Mouse (Mus musculus) gastrocnemius, postnatal 14 days (tissue): ENCODE measurements around the gene Igf2r. TPM values are rescaled to one million over a fixed set of nuclear protein-coding genes. Genes with fewer than 3 reads are reported as not detected.

Experiments used
- DNase-seq: peaks from one replicate; pipeline ENCODE4 v3.0.0; 2021; ENCODE audit warnings: mixed read lengths
- intact Hi-C: fragments of 180-260 bp; cut with DNase I; formaldehyde crosslinking; loops from one replicate; pipeline ENCODE4 v1.15.1; 2025; ENCODE audit warnings: low total_unique reads
- total RNA-seq, 2 experiments: library from RNA; stranded (reverse); gene quantifications; 2 replicates each; pipeline ENCODE4 v1.2.3; 2021

Igf2r gene
- total RNA-seq, 2 experiments from 2014 or later: 64.3 to 72.6 TPM

- peak; percentile 61 for DNase-seq
- intact Hi-C loops: no loop called here
Observed at GRCm38 (mm10) chr17:12724767-12725744, 44.4 kb downstream of the Igf2r start.

- peak; percentile 41 for DNase-seq
- intact Hi-C loops: no loop called here
Observed at GRCm38 (mm10) chr17:12723986-12724766, 45.3 kb downstream of the Igf2r start.

GRCm38 (mm10) chr17:12722622-12723021, 46.8 kb downstream of the Igf2r start:
- DNase-seq: peak; percentile 70
- intact Hi-C loops: no loop called here

DNA sequence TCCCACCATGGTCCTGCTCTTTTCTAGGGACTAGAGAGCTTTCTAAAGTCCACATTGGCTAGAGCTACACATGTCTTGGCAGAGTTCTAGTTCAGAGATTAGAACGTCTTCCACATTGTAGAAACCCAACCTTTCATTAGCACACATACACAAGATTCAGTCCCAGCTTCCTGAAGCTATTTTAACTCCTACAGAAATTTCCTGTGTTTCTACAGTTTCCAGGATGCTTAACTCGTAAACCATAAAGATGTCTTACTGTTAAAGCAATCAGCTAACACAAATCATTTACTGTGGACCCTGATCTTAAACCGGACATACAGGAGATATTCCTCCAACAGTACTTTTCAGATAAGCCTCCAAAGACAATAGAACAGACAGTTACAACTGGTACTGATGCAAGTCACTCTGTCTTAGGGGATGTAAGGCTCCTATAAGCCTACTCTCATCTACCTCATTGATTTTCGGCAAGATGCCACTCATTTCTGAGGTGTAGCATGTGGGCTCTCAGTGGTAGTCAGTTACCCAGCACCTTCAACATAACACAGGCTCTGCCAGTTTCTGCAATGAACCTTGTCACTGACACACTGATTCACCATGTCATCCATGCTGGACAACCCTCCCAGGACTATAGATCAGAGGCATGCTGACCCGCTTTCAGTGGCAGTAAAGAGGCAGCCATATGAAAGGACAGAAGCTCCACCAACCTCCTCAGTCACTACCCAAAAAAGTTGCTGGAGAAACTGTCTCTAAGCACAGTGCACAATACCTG, 48.2 kb downstream of the Igf2r start:
- no peak for DNase-seq
- intact Hi-C loops: no loop called here

GRCm38 (mm10) chr17:12718251-12718650, 51.2 kb downstream of the Igf2r start:
- intact Hi-C loops: no loop called here
- no peak for DNase-seq

DNA sequence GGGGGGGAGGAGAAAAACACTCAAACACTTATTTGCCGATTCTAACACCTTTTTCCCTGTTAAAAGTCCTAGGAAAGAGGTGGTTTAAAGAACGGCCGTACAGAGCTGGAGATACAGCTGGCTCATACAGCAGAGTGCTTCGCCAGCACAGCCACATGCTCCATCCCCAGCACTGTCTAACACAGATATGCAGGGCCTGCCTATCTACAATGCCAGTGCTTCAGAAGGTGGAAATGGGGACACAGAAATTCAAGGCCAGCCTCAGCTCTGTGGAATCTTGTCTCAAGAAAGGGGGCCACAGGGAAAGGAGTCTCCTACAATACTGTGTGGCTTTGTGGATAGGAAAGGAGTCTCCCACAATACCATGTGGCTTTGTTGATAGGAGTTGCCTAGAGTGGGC, 52.0 kb downstream of the Igf2r start:
- DNase-seq: no peak
- intact Hi-C loops: no loop called here

DNA sequence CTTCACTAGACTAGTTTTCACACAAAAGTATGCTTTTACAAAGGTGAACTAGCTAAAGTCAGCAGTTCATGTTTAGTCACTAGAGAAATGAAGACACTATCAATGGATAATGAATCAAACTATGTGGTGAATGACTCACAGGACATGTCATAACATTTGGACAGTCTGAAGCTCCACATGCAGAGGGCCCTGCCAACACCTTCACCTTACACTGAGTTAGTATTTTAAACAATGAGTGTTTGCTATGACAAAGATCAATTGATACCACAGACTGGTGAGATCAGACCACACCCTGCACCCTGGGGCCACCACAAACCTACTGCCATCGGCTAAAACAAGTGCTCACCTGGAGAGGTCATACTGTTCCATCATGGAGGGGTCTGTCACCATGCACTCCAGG, 54.4 kb downstream of the Igf2r start:
- intact Hi-C loops: no loop called here
- no peak for DNase-seq

- intact Hi-C loops: no loop called here
- no peak for DNase-seq
Observed at GRCm38 (mm10) chr17:12714080-12714561, 55.3 kb downstream of the Igf2r start.

- DNase-seq: no peak
- intact Hi-C loops: no loop called here
Observed at GRCm38 (mm10) chr17:12712993-12713392, 56.5 kb downstream of the Igf2r start.

GRCm38 (mm10) chr17:12712191-12712590, 57.3 kb downstream of the Igf2r start:
- DNase-seq: no peak
- intact Hi-C loops: no loop called here

DNA sequence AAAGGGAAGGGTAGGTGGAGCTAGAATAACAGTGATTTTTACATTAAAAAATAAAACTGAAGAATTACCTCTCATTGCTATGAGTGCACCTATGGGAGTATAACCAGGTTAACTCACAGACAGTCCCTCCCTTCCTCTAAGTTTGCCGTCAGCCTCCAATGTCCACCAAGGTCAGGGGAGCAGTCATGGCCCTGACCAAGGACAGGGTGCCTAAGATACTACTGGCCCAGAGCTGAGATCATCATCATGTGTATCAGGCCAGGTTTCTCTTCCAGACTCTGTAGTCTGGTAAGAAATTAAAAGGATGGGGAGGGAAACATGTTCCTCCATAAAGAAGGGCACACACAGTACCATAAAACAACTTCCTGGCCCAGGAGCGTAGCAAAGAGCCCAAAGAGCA, 58.5 kb downstream of the Igf2r start:
- intact Hi-C loops: no loop called here
- no peak for DNase-seq

GRCm38 (mm10) chr17:12710050-12710780, 59.2 kb downstream of the Igf2r start:
- intact Hi-C loops: no loop called here
- DNase-seq: no peak

- no peak for DNase-seq
- intact Hi-C loops: loop anchor here (5.0 kb wide), 1 partner anchor 104 kb away; no protein-coding TSS in a partner anchor
Observed at GRCm38 (mm10) chr17:12708398-12708797, 61.1 kb downstream of the Igf2r start.

DNA sequence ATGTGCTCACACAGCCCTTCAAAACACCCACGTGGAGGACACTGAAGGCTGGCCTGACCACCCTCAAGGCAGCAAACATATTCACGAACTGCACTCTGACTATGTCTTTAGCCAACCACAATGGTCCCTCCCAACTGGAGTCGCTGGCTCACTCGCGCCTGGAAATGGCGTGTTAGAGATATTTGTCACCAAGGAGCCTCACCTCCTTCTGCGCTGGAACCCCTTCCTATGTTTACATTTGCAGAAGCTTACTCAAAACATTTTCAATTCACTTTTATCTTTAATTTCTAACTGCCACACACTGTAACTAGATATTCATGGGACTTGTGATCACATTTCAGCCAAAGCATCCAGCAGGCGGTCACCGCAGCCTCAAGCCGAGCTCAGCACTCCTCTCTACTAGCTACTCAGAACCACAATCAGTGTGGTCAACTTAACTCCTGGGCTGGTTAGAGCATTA, 62.8 kb downstream of the Igf2r start:
- intact Hi-C loops: loop anchor here (5.0 kb wide), 1 partner anchor 106 kb away; no protein-coding TSS in a partner anchor
- DNase-seq: no peak

DNA sequence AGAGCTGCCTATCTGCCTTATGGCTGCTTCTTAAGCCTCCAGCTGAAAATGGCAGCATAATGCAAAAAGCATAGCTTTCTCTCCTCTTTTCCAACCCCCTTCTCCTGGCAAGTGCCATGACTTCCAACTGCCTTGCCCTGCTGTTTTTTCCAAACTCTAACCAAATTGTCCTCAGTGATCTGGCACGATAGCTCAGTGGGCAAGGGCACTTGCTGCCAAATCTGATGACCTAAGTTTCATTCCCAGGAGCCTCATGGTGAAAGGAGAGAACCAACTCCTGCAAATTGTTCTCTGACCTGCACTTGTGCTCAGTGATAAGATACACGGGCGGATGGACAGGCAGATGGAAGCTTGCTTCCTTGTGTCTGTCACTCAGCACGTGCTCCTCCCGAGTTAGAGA, 66.6 kb downstream of the Igf2r start:
- intact Hi-C loops: no loop called here
- no peak for DNase-seq

DNA sequence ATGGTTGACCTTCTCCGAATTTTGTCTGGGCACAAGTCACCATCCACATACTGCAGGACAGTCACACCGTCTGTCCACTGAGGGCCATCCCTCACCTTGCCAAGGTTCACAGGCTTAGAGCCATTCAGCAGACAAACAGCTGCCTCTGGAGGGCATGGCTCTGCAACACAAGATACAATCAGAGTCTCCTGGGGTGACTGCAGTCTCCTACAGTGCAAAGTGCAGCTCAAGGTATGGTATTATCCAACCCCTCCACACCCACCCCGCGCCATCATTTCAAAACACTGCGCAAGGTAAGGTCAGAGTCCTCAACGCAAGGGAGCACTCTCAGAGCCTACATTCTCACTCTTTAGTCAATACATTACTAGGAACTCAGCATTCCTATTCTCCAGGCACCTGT, 69.1 kb downstream of the Igf2r start:
- intact Hi-C loops: no loop called here
- DNase-seq: no peak

GRCm38 (mm10) chr17:12691899-12692298, 77.6 kb downstream of the Igf2r start:
- DNase-seq: no peak
- intact Hi-C loops: no loop called here

GRCm38 (mm10) chr17:12689537-12689936, 79.9 kb downstream of the Igf2r start:
- intact Hi-C loops: no loop called here
- no peak for DNase-seq
